Mouse (Mus musculus) small intestine, adult 2 months (tissue): Measurements from ENCODE around the gene Gm43552.

ENCODE experiments used
- CTCF ChIP-seq: fragments of 200-500 bp; IDR thresholded peaks from 2 replicates; pipeline ENCODE4 v1.5.1; 2012; ENCODE audit warnings: low read depth, mild to moderate bottlenecking, control low read depth, inconsistent platforms, low read length, moderate library complexity, mixed read lengths; ENCODE audit not compliant: insufficient replicate concordance, insufficient read length; ENCODE audit errors: extremely low read depth
- POLR2A ChIP-seq: fragments of 200-500 bp; IDR thresholded peaks from 2 replicates; pipeline ENCODE4 v1.6.1; 2012; ENCODE audit warnings: low read depth, mild to moderate bottlenecking, control low read depth, inconsistent platforms, low read length, moderate library complexity

GRCm38 (mm10) chr5:65534496-65534895 lies 41.9 kb upstream of the Gm43552 start:
- TF ChIP-seq CTCF: no peak
- no peak for TF ChIP-seq POLR2A
